Mouse (Mus musculus) layer of hippocampus, postnatal 10 days (tissue): ENCODE data around the gene Actr2. TPM values are rescaled to one million over a fixed set of nuclear protein-coding genes. Genes with fewer than 3 reads are reported as not detected.
A peak's percentile ranks its signal among the peaks of the same experiment; 100 is the strongest.
"Not testable (repeated sequence)": the region's sequence is repeated elsewhere in the genome, so short reads cannot be mapped to it uniquely, and the experiment has no call there.

Experiments used
- DNase-seq, 2 experiments: peaks; one replicate each; pipeline ENCODE4 v3.0.0; 2021; ENCODE audit warnings: low spot score in 2 of 2
- long read RNA-seq: library from polyadenylated mRNA; stranded (forward); transcript quantifications from one replicate; pipeline ENCODE4 v2.0.0, GENCODE M21; 2023
- total RNA-seq, 2 experiments: library from RNA; stranded (reverse); gene quantifications; 2 replicates each; pipeline ENCODE4 v1.2.3; 2021

Gene Actr2
- 100 to 1,000 TPM; 307 to 336 TPM for total RNA-seq
- long read RNA-seq, transcript Actr2-201 (9 exons, 3,631 nt) = major isoform, 40 of 64 reads
- long read RNA-seq, partial matches to known transcripts = 19 of 64 reads
- long read RNA-seq, other reads (novel, unspliced or antisense) = 2 of 64 reads

GRCm38 (mm10) chr11:20112741-20113480 lies at the start of gene Actr2:
TSS of gene Actr2 (minus strand) at chr11:20112913.
- DNase-seq = peak; percentile 95 to 97

GRCm38 (mm10) chr11:20158879-20159278 lies 46.2 kb upstream of the Actr2 start:
- no peak for DNase-seq

- not testable (repeated sequence) for DNase-seq
Observed at GRCm38 (mm10) chr11:20153542-20153941, 40.8 kb upstream of the Actr2 start.

GRCm38 (mm10) chr11:20152107-20152901 lies 39.6 kb upstream of the Actr2 start:
- DNase-seq = no peak

GRCm38 (mm10) chr11:20151290-20151689 lies 38.6 kb upstream of the Actr2 start:
- no peak for DNase-seq

GRCm38 (mm10) chr11:20149936-20150335 lies 37.2 kb upstream of the Actr2 start:
- DNase-seq = no peak

- no peak for DNase-seq
Observed at GRCm38 (mm10) chr11:20145383-20145782, 32.7 kb upstream of the Actr2 start.

GRCm38 (mm10) chr11:20144536-20145263 lies 32.0 kb upstream of the Actr2 start:
- DNase-seq = no peak

- not testable (repeated sequence) for DNase-seq
Observed at GRCm38 (mm10) chr11:20143687-20144086, 31.0 kb upstream of the Actr2 start.

GRCm38 (mm10) chr11:20142516-20142915 lies 29.8 kb upstream of the Actr2 start:
- no peak for DNase-seq

- no peak for DNase-seq
Observed at GRCm38 (mm10) chr11:20140286-20140685, 27.6 kb upstream of the Actr2 start.

GRCm38 (mm10) chr11:20139711-20140110 lies 27.0 kb upstream of the Actr2 start:
- no peak for DNase-seq

GRCm38 (mm10) chr11:20138498-20139208 lies 25.9 kb upstream of the Actr2 start:
- DNase-seq = no peak

- no peak for DNase-seq
Observed at GRCm38 (mm10) chr11:20137872-20138271, 25.2 kb upstream of the Actr2 start.

GRCm38 (mm10) chr11:20136314-20136713 lies 23.6 kb upstream of the Actr2 start:
- DNase-seq = no peak

GRCm38 (mm10) chr11:20134869-20135268 lies 22.2 kb upstream of the Actr2 start:
- not testable (repeated sequence) for DNase-seq

- DNase-seq = no peak
Observed at GRCm38 (mm10) chr11:20133721-20134120, 21.0 kb upstream of the Actr2 start.

- DNase-seq = peak; percentile 80 to 81
Observed at GRCm38 (mm10) chr11:20132955-20133562, 20.3 kb upstream of the Actr2 start.

GRCm38 (mm10) chr11:20126673-20127516 lies 14.2 kb upstream of the Actr2 start:
- no peak for DNase-seq
